In the genomic region with DNA sequence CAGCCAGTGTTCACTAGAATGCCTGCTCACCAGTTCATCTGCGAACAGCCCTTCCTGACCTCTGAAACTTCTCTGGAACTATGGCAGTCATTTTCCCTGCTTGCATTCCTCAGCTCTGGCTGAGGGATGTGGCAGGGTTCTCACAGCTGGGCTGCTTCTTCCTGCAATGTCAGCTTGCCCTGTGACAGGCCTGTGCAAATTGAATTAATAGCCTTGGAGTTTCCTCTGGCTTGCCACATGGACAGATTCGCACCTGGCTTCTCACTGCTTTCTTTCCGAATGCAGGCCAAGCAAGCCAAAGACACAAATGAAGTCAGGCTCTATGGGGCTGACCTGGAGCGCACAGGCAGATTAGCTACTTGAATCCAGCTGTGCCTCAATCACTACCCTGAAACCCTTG, we compare ENCODE assay signal across 12 mouse cellular contexts.
DNase-seq lines count a peak whose midpoint lies in the region; ATAC-seq lines count a peak whose summit lies in the region.
"Had no signal": no experiment of that assay in that cellular context is flagged by ENCODE, and none has a peak within 500 bp of the region (broad histone marks: within the 10 kb centered on the region; RNA-seq: fewer than 3 reads in every experiment).

No protein-coding gene starts in this region.

- no peak overlapping the region for H3K9ac ChIP-seq in embryonic facial prominence, embryonic 13.5 days
- H3K9ac ChIP-seq in midbrain, embryonic 13.5 days (replicated peaks): no peak overlapping the region
- H3K9ac ChIP-seq: limb, embryonic 15.5 days had no signal

- no peak overlapping the region for H3K4me3 ChIP-seq in embryonic facial prominence, embryonic 13.5 days
- no peak overlapping the region for H3K4me3 ChIP-seq in midbrain, embryonic 13.5 days (replicated peaks)
- H3K4me3 ChIP-seq: limb, embryonic 15.5 days had no signal

- no peaks in the 10 kb centered on the region for H3K27me3 ChIP-seq in embryonic facial prominence, embryonic 13.5 days
- H3K27me3 ChIP-seq in midbrain, embryonic 13.5 days: no peaks in the 10 kb centered on the region
- H3K27me3 ChIP-seq: limb, embryonic 15.5 days; Patski had no signal

- WGBS in embryonic facial prominence, embryonic 13.5 days: 26% methylated on average over 4 of the region's 4 CpGs
- WGBS in midbrain, embryonic 13.5 days: 83% methylated on average over 4 of the region's 4 CpGs

- H3K27ac ChIP-seq in embryonic facial prominence, embryonic 13.5 days: 0 out of 2 replicates have a peak overlapping the region, but pooled peaks have one; percentile 7
- H3K27ac ChIP-seq in midbrain, embryonic 13.5 days: no peak overlapping the region
- H3K27ac ChIP-seq: limb, embryonic 15.5 days had no signal

- ATAC-seq in embryonic facial prominence, embryonic 13.5 days (ENCODE audit: insufficient number of reproducible peaks, insufficient read depth, low FRiP score, low TSS enrichment, low read depth): no peak
- no peak for ATAC-seq in megakaryocyte-erythroid progenitor cell, adult 5-6 weeks (replicated peaks; ENCODE audit: low FRiP score, low TSS enrichment, poor library complexity, severe bottlenecking)
- no peak for ATAC-seq in midbrain, embryonic 13.5 days
- ATAC-seq: Patski had no signal

- H3K4me1 ChIP-seq in embryonic facial prominence, embryonic 13.5 days: peaks cover 21% of the 10 kb centered on the region
- H3K4me1 ChIP-seq in midbrain, embryonic 13.5 days (replicated peaks): no peaks in the 10 kb centered on the region
- H3K4me1 ChIP-seq: limb, embryonic 15.5 days had no signal

- peak; percentile 51 for DNase-seq in gastrocnemius, postnatal 25 days
- DNase-seq in gastrocnemius, postnatal 10 days: no peak
- peak; percentile 74 for DNase-seq in 3T3-L1 (ENCODE audit: low read depth, low spot score)
- DNase-seq in kidney, postnatal 14 days: peak; percentile 41
- no peak for DNase-seq in layer of hippocampus, postnatal 14 days (ENCODE audit: low spot score in 2 of 2)
- DNase-seq: adrenal gland, postnatal 14 days; cerebellum, adult 11 months had no signal

- H3K4me2 ChIP-seq in embryonic facial prominence, embryonic 13.5 days: no peak overlapping the region
- no peak overlapping the region for H3K4me2 ChIP-seq in midbrain, embryonic 13.5 days (replicated peaks)
- H3K4me2 ChIP-seq: limb, embryonic 15.5 days had no signal

- H3K36me3 ChIP-seq in embryonic facial prominence, embryonic 13.5 days: peaks cover 53% of the 10 kb centered on the region
- no peaks in the 10 kb centered on the region for H3K36me3 ChIP-seq in midbrain, embryonic 13.5 days

- H3K9me3 ChIP-seq in embryonic facial prominence, embryonic 13.5 days: no peaks in the 10 kb centered on the region
- no peaks in the 10 kb centered on the region for H3K9me3 ChIP-seq in midbrain, embryonic 13.5 days
- H3K9me3 ChIP-seq: limb, embryonic 15.5 days had no signal

Comparison
In these comparisons a context has a peak if more than half of its experiments do, and no peak if none do; other contexts are left out.
1. DNase-seq: peak in gastrocnemius, postnatal 25 days (single experiment), 3T3-L1 (single experiment) and kidney, postnatal 14 days (single experiment); none in gastrocnemius, postnatal 10 days (single experiment) and layer of hippocampus, postnatal 14 days (0 of 2).